Mouse (Mus musculus) liver, adult 2 months (tissue): ENCODE results near the gene 9130230L23Rik.

ENCODE experiments used
- CTCF ChIP-seq: fragments of 200-500 bp; IDR thresholded peaks from 2 replicates; pipeline ENCODE4 v1.5.1; 2011; ENCODE audit warnings: low read depth, low read length, control low read depth
- POLR2A ChIP-seq: fragments of 200-500 bp; IDR thresholded peaks from 2 replicates; pipeline ENCODE4 v1.6.1; 2011; ENCODE audit warnings: low read length, control low read depth; ENCODE audit not compliant: insufficient read depth; ENCODE audit errors: extremely low read depth

- TF ChIP-seq POLR2A (no peak), CTCF (no peak)
Observed at GRCm38 (mm10) chr5:65968004-65968403, 36.1 kb downstream of the 9130230L23Rik start.
